ENCODE assay signal across 8 mouse cellular contexts in the genomic region with DNA sequence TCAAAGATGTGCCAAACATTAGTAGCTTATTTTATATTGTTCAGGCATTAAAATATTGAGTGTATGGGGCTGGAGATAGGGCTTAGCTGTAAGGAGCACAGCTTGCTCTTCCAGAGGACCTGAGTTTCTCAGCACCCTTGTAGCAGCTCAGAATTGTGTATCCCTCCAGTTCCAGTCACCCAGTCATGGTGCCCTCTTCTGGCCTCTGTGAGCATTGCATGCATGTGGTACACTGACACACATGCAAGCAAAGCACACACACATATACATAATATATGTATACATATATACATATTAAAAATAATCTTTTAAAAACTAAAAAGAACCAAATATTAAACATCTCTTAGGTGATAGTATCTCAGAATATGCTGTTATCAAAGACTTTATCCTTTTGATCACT. TPM values are rescaled to one million over a fixed set of nuclear protein-coding genes. Genes with fewer than 3 reads are reported as not detected.
DNase-seq lines count a peak whose midpoint lies in the region; ATAC-seq lines count a peak whose summit lies in the region.

No protein-coding gene starts in this region.

- ATAC-seq in intestine, embryonic 14.5 days (replicated peaks; ENCODE audit: low FRiP score, low TSS enrichment, low read depth): no peak
- no peak for ATAC-seq in intestine, embryonic 16.5 days
- peak; percentile 60 for ATAC-seq in CD4-positive, CD25-positive, alpha-beta regulatory T cell, adult 4 months
- ATAC-seq in forebrain, embryonic 16.5 days: peak; percentile 36; the same call in 1 of the 2 replicates
- peak; percentile 75; the same call in 1 of the 2 replicates for ATAC-seq in neutrophil, adult 5-6 weeks (ENCODE audit: extremely low read depth, insufficient number of reproducible peaks, low FRiP score, poor library complexity, severe bottlenecking)

- no peak overlapping the region for H3K27ac ChIP-seq in intestine, embryonic 14.5 days (ENCODE audit: low read depth)
- no peak overlapping the region for H3K27ac ChIP-seq in intestine, embryonic 16.5 days (ENCODE audit: low read length)
- H3K27ac ChIP-seq in forebrain, embryonic 16.5 days (ENCODE audit: low read length): no peak overlapping the region
- no peak overlapping the region for H3K27ac ChIP-seq in limb, embryonic 10.5 days

- H3K4me3 ChIP-seq in intestine, embryonic 14.5 days (ENCODE audit: low read depth, low read length): no peak overlapping the region
- no peak overlapping the region for H3K4me3 ChIP-seq in intestine, embryonic 16.5 days (ENCODE audit: low read length)
- H3K4me3 ChIP-seq in forebrain, embryonic 16.5 days (replicated peaks; ENCODE audit: low read length): no peak overlapping the region
- no peak overlapping the region for H3K4me3 ChIP-seq in limb, embryonic 10.5 days

- no peak overlapping the region for H3K4me2 ChIP-seq in intestine, embryonic 14.5 days (ENCODE audit: low read length)
- H3K4me2 ChIP-seq in intestine, embryonic 16.5 days (ENCODE audit: low read depth, low read length): no peak overlapping the region
- H3K4me2 ChIP-seq in forebrain, embryonic 16.5 days (ENCODE audit: low read length): no peak overlapping the region

- H3K27me3 ChIP-seq in intestine, embryonic 14.5 days (replicated peaks; ENCODE audit: control insufficient read depth, insufficient read depth, low read length): no peaks in the 10 kb centered on the region
- no peaks in the 10 kb centered on the region for H3K27me3 ChIP-seq in intestine, embryonic 16.5 days (replicated peaks; ENCODE audit: control insufficient read depth, insufficient read depth, low read length)
- H3K27me3 ChIP-seq in forebrain, embryonic 16.5 days (replicated peaks; ENCODE audit: control insufficient read depth, insufficient read depth, low read length): no peaks in the 10 kb centered on the region
- H3K27me3 ChIP-seq in limb, embryonic 10.5 days (ENCODE audit: low read depth, poor library complexity, severe bottlenecking): no peaks in the 10 kb centered on the region

- no peaks in the 10 kb centered on the region for H3K9me3 ChIP-seq in intestine, embryonic 14.5 days (ENCODE audit: control insufficient read depth, low read length)
- H3K9me3 ChIP-seq in intestine, embryonic 16.5 days (ENCODE audit: control insufficient read depth, low read length): no peaks in the 10 kb centered on the region
- no peaks in the 10 kb centered on the region for H3K9me3 ChIP-seq in forebrain, embryonic 16.5 days (ENCODE audit: control insufficient read depth, low read length)
- H3K9me3 ChIP-seq in limb, embryonic 10.5 days (replicated peaks): no peaks in the 10 kb centered on the region

- H3K4me1 ChIP-seq in intestine, embryonic 14.5 days (replicated peaks; ENCODE audit: control insufficient read depth, insufficient read depth, low read length): no peaks in the 10 kb centered on the region
- no peaks in the 10 kb centered on the region for H3K4me1 ChIP-seq in intestine, embryonic 16.5 days (ENCODE audit: control insufficient read depth, insufficient read depth, low read length)
- H3K4me1 ChIP-seq in forebrain, embryonic 16.5 days (replicated peaks; ENCODE audit: control insufficient read depth, insufficient read depth, low read length): no peaks in the 10 kb centered on the region
- H3K4me1 ChIP-seq in limb, embryonic 10.5 days: no peaks in the 10 kb centered on the region

- peak; percentile 79 for DNase-seq in intestine, embryonic 14.5 days (ENCODE audit: low spot score)
- DNase-seq in adrenal gland, postnatal 36 days: peak; percentile 70 to 77
- DNase-seq in limb, embryonic 10.5 days (ENCODE audit: low spot score): peak; percentile 74
- no peak for DNase-seq in MN1 (ENCODE audit: low spot score)

- H3K9ac ChIP-seq in intestine, embryonic 14.5 days (ENCODE audit: low read length): no peak overlapping the region
- H3K9ac ChIP-seq in intestine, embryonic 16.5 days (ENCODE audit: low read depth, low read length): no peak overlapping the region
- no peak overlapping the region for H3K9ac ChIP-seq in forebrain, embryonic 16.5 days (replicated peaks; ENCODE audit: low read depth, low read length)

- peaks cover 70% of the 10 kb centered on the region for H3K36me3 ChIP-seq in intestine, embryonic 14.5 days (ENCODE audit: control insufficient read depth, insufficient read depth, low read length)
- H3K36me3 ChIP-seq in intestine, embryonic 16.5 days (ENCODE audit: control insufficient read depth, insufficient read depth, low read length): 0 out of 2 replicates have a peak, but pooled peaks cover 2% of the 10 kb centered on the region
- H3K36me3 ChIP-seq in forebrain, embryonic 16.5 days (ENCODE audit: control insufficient read depth, insufficient read depth): peaks cover 21% of the 10 kb centered on the region
- H3K36me3 ChIP-seq in limb, embryonic 10.5 days: peaks cover 80% of the 10 kb centered on the region

RNA-seq across cellular contexts. Expression of a gene that starts 35.9 kb away (rescaled TPM):
- 45.8 and 47.9 TPM in 2 replicates for polyA plus RNA-seq in intestine, embryonic 14.5 days (2014; fragmentation: Nextera tagmentation; extraction: Ambion mirVana)
- 45.6 and 46.3 TPM in 2 replicates for polyA plus RNA-seq in intestine, embryonic 16.5 days (2015; fragmentation: Nextera tagmentation; extraction: Ambion mirVana)
- 10 to 100 TPM; 63.9 to 98.2 TPM for polyA plus RNA-seq in CD4-positive, CD25-positive, alpha-beta regulatory T cell, adult 4 months (2017; shearing (Covaris generic))
- total RNA-seq in adrenal gland, postnatal 36 days (2021): 100 to 1,000 TPM; 115 to 125 TPM
- polyA plus RNA-seq in forebrain, embryonic 16.5 days (2015; fragmentation: Nextera tagmentation; extraction: Ambion mirVana): 84.6 and 88.8 TPM in 2 replicates
- polyA plus RNA-seq in limb, embryonic 10.5 days (2016; fragmentation: Nextera tagmentation; extraction: Ambion mirVana): 70.1 and 77.0 TPM in 2 replicates
- total RNA-seq in neutrophil, adult 5-6 weeks (2017): 187 and 204 TPM in 2 replicates

Comparison
In these comparisons a context has a peak if more than half of its experiments do, and no peak if none do; other contexts are left out.
1. ATAC-seq: peak in CD4-positive, CD25-positive, alpha-beta regulatory T cell, adult 4 months (single experiment), forebrain, embryonic 16.5 days (single experiment) and neutrophil, adult 5-6 weeks (single experiment); none in intestine, embryonic 14.5 days (single experiment) and intestine, embryonic 16.5 days (single experiment).